Mouse (Mus musculus) limb, embryonic 14.5 days (tissue): ENCODE measurements around the gene Hist1h3g. TPM values are rescaled to one million over a fixed set of nuclear protein-coding genes. Genes with fewer than 3 reads are reported as not detected.

Experiments used
- ATAC-seq: fragments of 200-750 bp; cut with Nextera tagmentation; 2 replicates; pipeline ENCODE4 v1.8.0; 2017; ENCODE audit warnings: low read depth, moderate number of reproducible peaks, moderate TSS enrichment; ENCODE audit not compliant: low FRiP score
- DNase-seq: peaks from one replicate; pipeline ENCODE4 v3.0.0-alpha.2; 2015; ENCODE audit warnings: low spot score
- H3K27ac ChIP-seq: fragments of 300-500 bp; sonication (generic); replicated peaks from 2 replicates; pipeline ENCODE4 v1.5.1; 2014; ENCODE audit warnings: low read depth, mild to moderate bottlenecking, low read length, moderate library complexity, mixed read lengths
- H3K27me3 ChIP-seq: fragments of 300-500 bp; sonication (generic); 2 replicates; pipeline ENCODE4 v1.6.1; 2014; ENCODE audit warnings: low read length, mixed read lengths; ENCODE audit not compliant: control insufficient read depth, insufficient read depth
- H3K36me3 ChIP-seq: fragments of 300-500 bp; sonication (generic); 2 replicates; pipeline ENCODE4 v1.6.1; 2014; ENCODE audit warnings: mild to moderate bottlenecking, low read length, moderate library complexity, mixed read lengths; ENCODE audit not compliant: control insufficient read depth, insufficient read depth
- H3K4me1 ChIP-seq: fragments of 300-500 bp; sonication (generic); 2 replicates; pipeline ENCODE4 v1.6.1; 2014; ENCODE audit warnings: antibody characterized with exemption, low read length, mixed read lengths; ENCODE audit not compliant: control insufficient read depth, insufficient read depth
- H3K4me2 ChIP-seq: fragments of 300-500 bp; sonication (generic); replicated peaks from 2 replicates; pipeline ENCODE4 v1.6.1; 2014; ENCODE audit warnings: low read depth, mild to moderate bottlenecking, low read length, moderate library complexity; ENCODE audit not compliant: severe bottlenecking
- H3K4me3 ChIP-seq: fragments of 300-500 bp; sonication (generic); replicated peaks from 2 replicates; pipeline ENCODE4 v1.5.1; 2014; ENCODE audit warnings: low read length
- H3K9ac ChIP-seq: fragments of 300-500 bp; sonication (generic); 2 replicates; pipeline ENCODE4 v1.6.1; 2014; ENCODE audit warnings: mild to moderate bottlenecking, low read depth, low read length, moderate library complexity; ENCODE audit not compliant: severe bottlenecking
- H3K9me3 ChIP-seq: fragments of 300-500 bp; sonication (generic); 2 replicates; pipeline ENCODE4 v1.6.1; 2016; ENCODE audit warnings: low read length; ENCODE audit not compliant: control insufficient read depth
- POLR2A ChIP-seq: fragments of 200-500 bp; IDR thresholded peaks from 2 replicates; pipeline ENCODE4 v1.8.0; 2012; ENCODE audit warnings: inconsistent platforms, mild to moderate bottlenecking, moderate library complexity, borderline replicate concordance; ENCODE audit not compliant: insufficient read depth, insufficient read length; ENCODE audit errors: extremely low read depth
- WGBS: fragments of 180-500 bp; shearing (Covaris S2); extraction: QIAGEN DNeasy Blood & Tissue Kit; methylation state at CpG from one replicate; pipeline ENCODE4 v1.1.7; 2014; 5-methylcytosine and 5-hydroxymethylcytosine counted together
- polyA plus RNA-seq, 2 experiments: library from polyadenylated mRNA; depleted of rRNA in 1 of 2; stranded (reverse) in 1 of 2; unstranded in 1 of 2; fragments of >200 nt; fragmentation: Nextera tagmentation in 1 of 2; extraction: Ambion mirVana in 1 of 2; gene quantifications; 2 replicates each; pipeline versions ENCODE4 v1.2.1 to v1.2.3; 2012 to 2014

Gene Hist1h3g
- polyA plus RNA-seq, 2 experiments = 4.1 to 32.6 TPM

DNA sequence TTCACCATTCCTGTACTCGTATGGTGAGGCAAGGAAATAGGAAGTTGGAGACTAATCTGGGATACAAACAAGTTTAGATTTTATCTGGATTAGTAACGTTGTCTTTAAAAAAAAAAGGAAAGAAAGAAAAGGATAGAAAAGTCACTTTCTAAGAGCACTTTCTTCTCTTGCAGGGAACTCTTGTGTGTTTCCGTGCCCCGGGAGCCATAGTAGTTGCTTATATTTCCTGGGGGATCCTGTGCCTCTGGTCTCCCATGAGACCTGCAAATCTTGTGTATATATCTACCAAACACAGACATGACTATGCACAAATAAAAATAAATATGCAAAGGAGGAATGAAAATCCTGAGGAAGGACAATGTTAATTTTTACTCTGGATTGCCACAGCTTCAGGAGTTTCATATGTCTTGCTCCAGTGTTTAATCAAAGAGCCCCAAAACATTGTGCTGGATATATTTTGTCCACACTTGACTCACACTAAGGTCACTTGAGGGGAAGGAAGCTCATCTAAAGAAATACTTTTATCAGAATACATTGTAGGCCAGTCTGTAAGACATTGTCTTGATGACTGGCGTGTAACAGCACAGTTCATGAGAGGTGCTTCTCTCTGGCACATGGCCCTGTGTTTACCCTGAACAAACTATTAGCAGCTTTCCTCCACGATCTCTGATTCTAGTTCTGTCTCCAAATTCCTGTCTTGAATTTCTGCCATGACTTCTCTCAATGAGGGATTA is 41.9 kb downstream of the Hist1h3g start:
- H3K4me1 ChIP-seq = peaks cover 25% of the 10 kb centered on the region
- no peaks in the 10 kb centered on the region for H3K9me3 ChIP-seq
- TF ChIP-seq POLR2A = no peak
- peak overlapping the region; percentile 74 for H3K9ac ChIP-seq
- peak overlapping the region; percentile 63 for H3K4me2 ChIP-seq
- no peak for DNase-seq
- H3K36me3 ChIP-seq = no peaks in the 10 kb centered on the region
- H3K4me3 ChIP-seq = peak overlapping the region; percentile 40
- ATAC-seq = no peak
- peak overlapping the region; percentile 87 for H3K27ac ChIP-seq
- 41% methylated on average over 6 of the region's 6 CpGs for WGBS
- no peaks in the 10 kb centered on the region for H3K27me3 ChIP-seq

DNA sequence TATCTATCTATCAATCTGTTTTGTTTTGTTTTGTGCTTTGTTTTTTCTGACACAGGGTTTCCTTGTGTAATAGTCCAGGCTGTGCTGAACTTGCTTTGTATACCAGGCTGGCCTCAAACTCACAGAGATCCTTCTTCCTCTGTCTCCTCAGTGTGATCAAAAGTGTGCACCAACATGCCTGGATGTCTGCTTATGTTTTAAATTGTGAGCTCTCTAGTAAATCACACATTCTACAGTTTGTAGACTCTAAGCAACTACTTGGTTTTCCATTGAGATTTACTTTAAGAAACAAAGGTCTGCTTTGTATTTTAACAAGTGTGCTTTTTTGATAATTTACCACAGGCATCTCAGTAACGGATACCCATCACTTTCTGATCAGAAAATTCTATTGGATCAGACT is 42.6 kb downstream of the Hist1h3g start:
- Histone ChIP-seq H3K27me3 (no peaks in the 10 kb centered on the region), H3K9me3 (no peaks in the 10 kb centered on the region), H3K36me3 (no peaks in the 10 kb centered on the region), H3K4me1 (peaks cover 22% of the 10 kb centered on the region), H3K9ac (no peak overlapping the region), H3K4me3 (no peak overlapping the region; the same call in 1 of the 2 replicates), H3K4me2 (no peak overlapping the region), H3K27ac (no peak overlapping the region)
- 87% methylated on average over 1 of the region's 1 CpGs for WGBS
- TF ChIP-seq POLR2A = no peak
- no peak for DNase-seq
- no peak for ATAC-seq

GRCm38 (mm10) chr13:23581408-23582218 is 46.4 kb downstream of the Hist1h3g start, which contains the start of gene Hist1h4d:
Hist1h4d (plus strand) TSS chr13:23581598.
- Histone ChIP-seq H3K27me3 (no peaks in the 10 kb centered on the region), H3K9me3 (no peaks in the 10 kb centered on the region), H3K4me2 (peak within 1 kb of the TSS; percentile 70), H3K4me3 (peak within 1 kb of the TSS; percentile 49), H3K9ac (peak within 1 kb of the TSS; percentile 66), H3K4me1 (peaks cover 25% of the 10 kb centered on the region), H3K36me3 (no peaks in the 10 kb centered on the region), H3K27ac (peak within 1 kb of the TSS; percentile 71)
- under 1% methylated on average over 42 of the region's 43 CpGs for WGBS
- DNase-seq (peak; percentile 99), ATAC-seq (peak; percentile 89)
- TF ChIP-seq POLR2A = peak; percentile 99; the same call in 1 of the 2 replicates

DNA sequence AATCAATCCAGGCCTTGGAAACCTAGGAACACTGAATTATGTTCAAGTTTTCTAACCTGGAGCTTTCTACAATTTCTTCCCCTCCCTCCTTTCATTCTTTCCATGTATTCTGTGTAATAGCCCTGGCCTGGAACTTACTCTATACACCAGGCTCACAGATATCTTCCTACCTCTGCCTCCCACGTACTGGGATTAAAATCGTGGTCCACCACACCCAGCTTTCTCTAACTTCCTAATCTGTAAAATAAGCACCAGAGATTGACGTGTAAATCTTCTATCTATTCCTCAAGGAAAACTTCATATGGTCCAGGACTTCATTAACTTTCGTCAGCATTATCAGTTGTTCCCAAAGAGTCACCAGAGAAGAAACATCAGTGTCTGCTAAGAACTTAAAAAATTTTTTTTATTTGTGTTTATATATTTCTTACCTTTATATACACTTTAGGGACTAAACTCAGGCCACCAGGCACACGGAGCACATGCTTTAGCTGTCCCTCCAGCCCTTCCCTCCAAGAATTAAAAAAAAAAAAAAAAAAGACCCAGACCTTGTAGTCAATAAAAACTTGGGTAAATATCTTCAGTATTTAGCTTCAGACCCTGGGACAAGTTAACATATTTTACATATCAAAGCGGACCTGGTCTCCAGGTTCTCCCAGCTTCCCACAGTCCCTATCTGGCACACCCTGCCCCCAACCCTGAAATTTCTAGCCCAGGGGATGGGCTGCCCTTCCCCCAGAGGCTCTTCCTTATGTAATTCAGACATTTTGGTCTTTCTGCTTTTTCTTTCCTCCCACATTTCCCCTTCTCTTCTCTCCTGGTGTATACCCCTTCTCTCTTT is 47.2 kb downstream of the Hist1h3g start:
- no peak for TF ChIP-seq POLR2A
- 9% methylated on average over 6 of the region's 6 CpGs for WGBS
- H3K9me3 ChIP-seq = no peaks in the 10 kb centered on the region
- peak overlapping the region; percentile 70 for H3K4me2 ChIP-seq
- no peak for DNase-seq
- no peak for ATAC-seq
- no peaks in the 10 kb centered on the region for H3K27me3 ChIP-seq
- peak overlapping the region; percentile 94 for H3K27ac ChIP-seq
- H3K9ac ChIP-seq = peak overlapping the region; percentile 66
- H3K4me1 ChIP-seq = peaks cover 25% of the 10 kb centered on the region
- peak overlapping the region; percentile 49 for H3K4me3 ChIP-seq
- H3K36me3 ChIP-seq = no peaks in the 10 kb centered on the region
